ENCODE assay signal across 9 mouse cellular contexts in genomic region chr2:15040326-15040725, GRCm38 (mm10). TPM values are rescaled to one million over a fixed set of nuclear protein-coding genes. Genes with fewer than 3 reads are reported as not detected.
DNase-seq lines count a peak whose midpoint lies in the region; ATAC-seq and TF ChIP-seq lines count a peak whose summit lies in the region.
"Had no signal": no experiment of that assay in that cellular context is flagged by ENCODE, and none has a peak within 500 bp of the region (broad histone marks: within the 10 kb centered on the region; RNA-seq: fewer than 3 reads in every experiment).

No protein-coding gene starts in this region.

- intact Hi-C loops in gastrocnemius, postnatal 36 days (cut with DNase I): no loop called here

- ATAC-seq in heart, postnatal 0 days (ENCODE audit: insufficient read depth, low read depth): no peak
- no peak for ATAC-seq in heart, embryonic 12.5 days (ENCODE audit: insufficient number of reproducible peaks, low FRiP score)

- no peaks in the 10 kb centered on the region for H3K4me1 ChIP-seq in heart, postnatal 0 days (ENCODE audit: control insufficient read depth, insufficient read depth)
- H3K4me1 ChIP-seq in heart, embryonic 12.5 days (replicated peaks): no peaks in the 10 kb centered on the region
- no peaks in the 10 kb centered on the region for H3K4me1 ChIP-seq in spleen, adult 2 months (ENCODE audit: control insufficient read depth, insufficient read depth, insufficient read length)
- H3K4me1 ChIP-seq in lung, adult 2 months (ENCODE audit: control insufficient read depth, insufficient read depth, low read length): 0 out of 2 replicates have a peak, but pooled peaks cover 4% of the 10 kb centered on the region
- H3K4me1 ChIP-seq: heart, embryonic 13.5 days had no signal

- TF ChIP-seq POLR2A in spleen, adult 2 months (IDR thresholded peaks at IDR 0.05; ENCODE audit: low read depth, low read length): no peak
- no peak for TF ChIP-seq POLR2A in lung, adult 2 months (IDR thresholded peaks at IDR 0.05; ENCODE audit: borderline replicate concordance, extremely low read depth, low read depth, low read length)

- H3K9ac ChIP-seq in heart, postnatal 0 days (replicated peaks; ENCODE audit: low read depth, low read length): no peak overlapping the region
- H3K9ac ChIP-seq in heart, embryonic 12.5 days: no peak overlapping the region
- H3K9ac ChIP-seq: heart, embryonic 13.5 days had no signal

- H3K27ac ChIP-seq in heart, postnatal 0 days (ENCODE audit: low read depth): no peak overlapping the region
- no peak overlapping the region for H3K27ac ChIP-seq in heart, embryonic 12.5 days (ENCODE audit: poor library complexity, severe bottlenecking)
- no peak overlapping the region for H3K27ac ChIP-seq in spleen, adult 2 months (ENCODE audit: insufficient read depth, low read length)
- H3K27ac ChIP-seq: heart, embryonic 13.5 days had no signal

- TF ChIP-seq EP300 in heart, postnatal 0 days (IDR thresholded peaks at IDR 0.05; ENCODE audit: low read depth): no peak

- WGBS in heart, postnatal 0 days: 66% methylated on average over 5 of the region's 5 CpGs
- WGBS in heart, embryonic 12.5 days: 56% methylated on average over 5 of the region's 5 CpGs
- 68% methylated on average over 5 of the region's 5 CpGs for WGBS in spleen, adult 2 months
- 51% methylated on average over 5 of the region's 5 CpGs for WGBS in lung, adult 2 months

- peaks cover 4% of the 10 kb centered on the region; the same call in 1 of the 2 replicates for H3K36me3 ChIP-seq in heart, postnatal 0 days (replicated peaks; ENCODE audit: control insufficient read depth, insufficient read depth, low read length)
- peaks cover 12% of the 10 kb centered on the region for H3K36me3 ChIP-seq in heart, embryonic 12.5 days
- H3K36me3 ChIP-seq in spleen, adult 2 months (ENCODE audit: control insufficient read depth, insufficient read depth, low read length): peaks cover 11% of the 10 kb centered on the region

- no peak overlapping the region for H3K4me2 ChIP-seq in heart, postnatal 0 days (ENCODE audit: low read depth, low read length)
- H3K4me2 ChIP-seq in heart, embryonic 12.5 days: no peak overlapping the region
- H3K4me2 ChIP-seq: heart, embryonic 13.5 days had no signal

- H3K4me3 ChIP-seq in heart, postnatal 0 days (ENCODE audit: low read depth, low read length): no peak overlapping the region
- H3K4me3 ChIP-seq in heart, embryonic 12.5 days: no peak overlapping the region
- H3K4me3 ChIP-seq in spleen, adult 2 months (ENCODE audit: extremely low read depth, insufficient read depth, insufficient read length): no peak overlapping the region
- H3K4me3 ChIP-seq in lung, adult 2 months (replicated peaks; ENCODE audit: extremely low read depth, low read depth, low read length): no peak overlapping the region
- H3K4me3 ChIP-seq: heart, embryonic 13.5 days had no signal

- no peaks in the 10 kb centered on the region for H3K27me3 ChIP-seq in heart, postnatal 0 days (ENCODE audit: control insufficient read depth, insufficient read depth, low read length)
- H3K27me3 ChIP-seq in heart, embryonic 12.5 days (replicated peaks): no peaks in the 10 kb centered on the region
- H3K27me3 ChIP-seq in spleen, adult 2 months (ENCODE audit: control insufficient read depth, insufficient read depth, low read length): no peaks in the 10 kb centered on the region
- H3K27me3 ChIP-seq: heart, embryonic 13.5 days had no signal

- DNase-seq in heart, postnatal 0 days (ENCODE audit: low spot score): no peak
- DNase-seq in spleen, adult 2 months (ENCODE audit: low read depth in 1 of 2, low spot score in 2 of 2): peak in 1 of 2 experiments; percentile 4
- no peak for DNase-seq in spleen, adult 18-20 months
- DNase-seq in lung, adult 2 months: no peak
- DNase-seq in thymus, postnatal 4 days: peak; percentile 70
- DNase-seq in urinary bladder, adult 2 months (ENCODE audit: low spot score): no peak
- no peak for DNase-seq in gastrocnemius, postnatal 36 days

- peak; percentile 45 for TF ChIP-seq CTCF in heart, postnatal 0 days (IDR thresholded peaks at IDR 0.05; ENCODE audit: low read depth)
- peak; percentile 24; the same call in 1 of the 2 replicates for TF ChIP-seq CTCF in spleen, adult 2 months (IDR thresholded peaks at IDR 0.05; ENCODE audit: extremely low read depth, insufficient read depth, insufficient read length, insufficient replicate concordance)
- TF ChIP-seq CTCF in lung, adult 2 months (IDR thresholded peaks at IDR 0.05; ENCODE audit: insufficient read depth, low read length): peak; percentile 8; the same call in 1 of the 2 replicates

- no peaks in the 10 kb centered on the region for H3K9me3 ChIP-seq in heart, postnatal 0 days (replicated peaks; ENCODE audit: control insufficient read depth, low read length)
- no peaks in the 10 kb centered on the region for H3K9me3 ChIP-seq in heart, embryonic 12.5 days (replicated peaks)
- H3K9me3 ChIP-seq: heart, embryonic 13.5 days had no signal

RNA-seq across cellular contexts. Expression of gene Arl5b, which starts 8.9 kb away (rescaled TPM):
- total RNA-seq in heart, postnatal 0 days (2014; rRNA removed; ENCODE audit: low replicate concordance): 23.9 and 30.2 TPM in 2 replicates
- polyA plus RNA-seq in heart, postnatal 0 days (2015; fragmentation: Nextera tagmentation; extraction: Ambion mirVana): 13.4 and 16.9 TPM in 2 replicates
- 29.1 and 31.1 TPM in 2 replicates for polyA plus RNA-seq in heart, embryonic 12.5 days (2016; fragmentation: Nextera tagmentation; extraction: Ambion mirVana)
- 1.9 and 2.1 TPM in 2 replicates for polyA plus RNA-seq in spleen, adult 2 months (2012; rRNA removed)
- 6.1 and 10.0 TPM in 2 replicates for polyA plus RNA-seq in lung, adult 2 months (2012; rRNA removed)
- polyA plus RNA-seq in urinary bladder, adult 2 months (2012; rRNA removed): 17.6 and 17.9 TPM in 2 replicates
- 10 to 100 TPM; 15.7 to 22.4 TPM for total RNA-seq in gastrocnemius, postnatal 36 days (2021)

RNA-seq across cellular contexts. Expression of gene Nsun6, which starts 14.5 kb away (rescaled TPM):
- 2.0 and 3.5 TPM in 2 replicates for total RNA-seq in heart, postnatal 0 days (2014; rRNA removed; ENCODE audit: low replicate concordance)
- 7.3 and 7.7 TPM in 2 replicates for polyA plus RNA-seq in heart, postnatal 0 days (2015; fragmentation: Nextera tagmentation; extraction: Ambion mirVana)
- 6.8 and 8.3 TPM in 2 replicates for polyA plus RNA-seq in heart, embryonic 12.5 days (2016; fragmentation: Nextera tagmentation; extraction: Ambion mirVana)
- 0.78 and 1.2 TPM in 2 replicates for polyA plus RNA-seq in spleen, adult 2 months (2012; rRNA removed)
- 1.3 and 5.2 TPM in 2 replicates for polyA plus RNA-seq in lung, adult 2 months (2012; rRNA removed)
- polyA plus RNA-seq in urinary bladder, adult 2 months (2012; rRNA removed): 5.0 and 5.9 TPM in 2 replicates
- 1 to 10 TPM; 2.2 to 3.0 TPM for total RNA-seq in gastrocnemius, postnatal 36 days (2021)
